Mouse (Mus musculus): ENCODE measurements at regions not wholly inside any gene's neighbourhood (a gene's known extent, or its start where the extent isn't known, plus 50 kb on each side); places are given as distances from the start of the nearest gene placed in this dataset.

- DNase-seq (ENCODE audit: low spot score), result no peak
Measured at GRCm38 (mm10) chr14:46639116-46639826, 121.1 kb upstream of the Cdkn3 start.

DNA sequence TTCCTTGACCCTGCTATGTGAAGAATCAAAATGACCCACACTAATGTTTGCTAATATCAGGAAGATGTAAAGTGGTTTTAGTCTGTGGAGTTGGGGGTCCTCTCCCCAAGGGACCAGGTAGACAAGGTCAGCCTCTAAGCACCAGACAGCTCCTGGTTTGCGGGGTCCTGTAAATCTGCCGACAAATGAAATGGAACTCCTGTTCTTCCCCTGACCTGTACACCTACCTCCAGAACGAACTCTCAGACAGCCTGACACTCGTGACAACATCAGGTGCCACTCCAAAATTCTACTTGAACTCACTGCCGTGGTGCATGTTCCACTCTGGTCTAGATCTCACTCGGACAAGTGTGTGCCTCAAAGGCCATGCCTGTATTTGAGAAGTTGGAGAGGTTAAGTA, 121.8 kb upstream of the Cdkn3 start:
- DNase-seq (ENCODE audit: low spot score), result no peak

DNA sequence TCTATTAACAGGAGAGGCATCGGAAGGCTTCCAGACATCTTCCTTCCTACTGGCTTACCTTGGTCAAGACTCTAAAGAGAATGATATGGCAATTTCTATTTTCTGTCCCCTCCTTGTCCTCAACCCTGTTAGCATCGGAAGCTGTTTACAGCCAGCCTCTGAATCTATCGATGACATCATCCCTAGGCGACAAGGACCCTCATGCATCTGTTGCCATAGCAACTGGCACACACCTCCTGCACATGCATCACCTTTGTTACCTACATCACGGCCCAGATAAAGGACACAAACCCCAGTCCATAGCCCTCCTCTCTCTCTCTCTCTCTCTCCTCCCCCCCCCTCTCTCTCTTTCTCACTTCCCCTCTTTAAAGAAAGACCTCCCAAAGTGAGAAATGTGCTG, 123.1 kb upstream of the Cdkn3 start:
- DNase-seq (ENCODE audit: low spot score), result no peak

DNA sequence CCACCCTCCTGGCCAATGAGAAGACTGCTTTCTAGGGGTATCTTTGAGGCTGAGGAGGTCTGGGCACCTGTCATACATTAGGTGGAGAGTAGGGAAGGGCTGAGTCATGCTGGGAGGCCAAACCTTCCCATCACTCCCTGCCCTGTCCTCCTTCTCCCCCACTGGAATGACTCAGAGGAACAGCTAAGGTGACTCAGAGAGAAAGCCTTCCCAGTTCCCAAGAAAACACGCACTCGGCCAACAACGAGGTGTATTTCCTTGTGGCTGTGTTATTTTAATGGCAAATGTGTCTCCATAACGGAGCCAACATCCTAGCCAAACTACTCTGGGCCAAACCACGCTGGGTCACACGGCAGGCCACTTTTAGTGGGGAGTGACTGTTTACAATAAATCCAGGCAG, 124.0 kb upstream of the Cdkn3 start:
- DNase-seq (ENCODE audit: low spot score), result no peak

DNA sequence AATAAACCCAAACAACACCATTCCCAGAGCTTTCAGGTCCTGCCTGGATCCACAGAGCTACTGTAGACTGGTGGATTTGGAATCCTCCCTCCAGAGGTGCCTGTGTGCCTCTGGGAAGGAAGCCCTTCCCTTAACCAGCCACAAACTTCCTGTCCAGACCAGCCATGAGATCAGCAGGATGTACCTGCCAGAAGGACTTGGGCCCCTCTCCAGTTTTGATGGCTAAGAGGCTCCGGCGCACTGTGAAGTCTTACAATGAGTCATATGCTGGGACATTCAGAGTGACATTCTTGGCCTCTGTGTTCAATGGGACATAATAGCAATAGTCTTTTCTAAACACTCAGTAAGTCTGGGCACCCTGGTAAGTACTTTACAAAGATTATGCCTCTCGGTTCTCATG, 125.0 kb upstream of the Cdkn3 start:
- DNase-seq (ENCODE audit: low spot score), result no peak

DNA sequence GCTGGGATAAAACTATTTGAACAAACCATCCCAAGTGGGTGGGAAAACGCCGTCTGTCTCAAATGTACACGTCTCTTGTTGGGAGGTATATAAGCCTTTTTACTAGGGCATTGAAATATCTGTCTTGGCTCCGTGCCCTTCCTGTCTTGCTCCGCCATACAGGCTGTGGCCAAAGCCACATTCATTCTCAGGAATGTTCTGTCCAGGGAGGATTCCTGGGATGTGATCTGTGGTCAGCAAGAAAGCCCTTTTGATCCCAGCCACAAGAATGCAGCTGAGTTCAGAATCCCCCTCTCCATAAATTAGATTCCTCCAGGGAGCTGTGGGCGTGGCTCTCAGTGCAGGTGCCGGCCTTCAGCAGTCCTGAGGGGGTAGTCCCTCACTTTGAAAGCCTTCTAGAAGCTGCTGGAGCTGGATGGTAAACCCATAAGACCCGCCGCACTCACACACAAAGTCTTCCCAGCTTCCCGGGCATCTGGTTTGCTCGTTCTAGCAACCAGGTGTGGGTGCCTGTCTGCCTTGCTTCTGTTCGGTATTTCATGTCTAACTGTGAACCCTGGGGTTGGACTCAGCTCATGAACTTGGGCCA, 125.6 kb upstream of the Cdkn3 start:
- DNase-seq (ENCODE audit: low spot score), result no peak

GRCm38 (mm10) chr14:46634251-46634650, 126.1 kb upstream of the Cdkn3 start:
- DNase-seq (ENCODE audit: low spot score), result no peak

- DNase-seq (ENCODE audit: low spot score), result no peak
Measured at GRCm38 (mm10) chr14:46627690-46628089, 132.7 kb upstream of the Cdkn3 start.

- no peak for DNase-seq (ENCODE audit: low spot score)
Measured at GRCm38 (mm10) chr14:46625760-46626159, 134.6 kb upstream of the Cdkn3 start.

DNA sequence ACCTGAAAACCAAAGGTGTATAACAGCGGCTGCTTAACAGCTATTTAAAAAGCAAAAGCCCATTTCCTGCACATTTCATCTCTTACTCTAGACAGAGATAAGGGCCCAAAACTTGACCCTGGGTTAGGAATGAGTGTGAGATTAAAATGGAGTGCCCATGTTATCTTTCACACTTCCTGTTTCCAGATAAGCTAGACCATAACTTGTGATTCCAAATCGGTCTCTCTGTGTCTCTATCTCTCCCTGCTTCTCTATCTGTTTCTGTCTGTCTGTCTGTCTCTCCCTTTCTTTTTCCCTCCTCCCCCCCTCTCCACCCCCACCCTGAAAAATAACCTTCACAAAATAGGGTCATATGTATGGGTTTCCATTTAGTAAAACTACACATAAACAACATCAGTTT, 136.7 kb upstream of the Cdkn3 start:
- no peak for DNase-seq (ENCODE audit: low spot score)

DNA sequence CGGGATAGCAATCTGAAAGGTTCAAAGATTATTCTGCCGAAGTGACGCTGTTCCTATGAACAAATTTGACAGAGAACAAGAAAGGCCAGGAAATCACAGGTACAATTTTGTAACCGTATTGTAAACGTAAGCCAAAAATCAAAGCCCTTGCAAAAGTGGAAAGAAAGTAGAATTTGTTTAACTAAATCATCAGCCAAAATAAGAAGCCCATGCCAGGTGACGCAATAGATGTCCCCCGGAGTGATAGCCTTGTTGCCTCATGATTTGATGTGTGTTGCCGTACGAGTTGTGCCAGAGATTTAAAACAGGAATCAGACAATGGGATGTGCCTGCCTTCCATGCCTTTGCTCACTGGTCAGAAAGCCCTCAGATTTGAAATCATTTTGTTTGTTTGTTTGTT, 144.3 kb upstream of the Cdkn3 start:
- DNase-seq (ENCODE audit: low spot score), result no peak

GRCm38 (mm10) chr14:46614936-46615335, 145.4 kb upstream of the Cdkn3 start:
- no peak for DNase-seq (ENCODE audit: low spot score)

GRCm38 (mm10) chr14:46613748-46614147, 146.6 kb upstream of the Cdkn3 start:
- DNase-seq (ENCODE audit: low spot score), result no peak

DNA sequence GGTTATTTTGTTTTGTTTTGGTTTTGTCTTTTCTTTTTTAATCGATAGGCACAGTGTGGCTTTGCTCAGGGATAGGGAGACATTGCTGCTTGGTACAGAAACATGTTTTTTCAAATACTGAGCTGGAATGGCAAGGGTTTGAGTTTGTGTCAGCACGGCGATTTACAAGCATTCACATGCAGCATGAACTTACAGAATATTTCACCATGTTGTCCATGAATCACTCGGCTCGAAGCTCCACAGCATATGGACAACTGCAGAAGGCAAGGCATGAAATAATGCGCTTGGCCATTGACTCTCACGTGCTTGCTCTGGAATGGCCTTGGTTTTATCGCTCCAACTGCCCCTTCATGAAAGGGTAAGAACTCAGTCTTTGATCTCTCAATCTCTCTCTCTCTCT, 147.1 kb upstream of the Cdkn3 start:
- no peak for DNase-seq (ENCODE audit: low spot score)

- DNase-seq (ENCODE audit: low spot score), result no peak
Measured at GRCm38 (mm10) chr14:46612584-46612983, 147.8 kb upstream of the Cdkn3 start.

DNA sequence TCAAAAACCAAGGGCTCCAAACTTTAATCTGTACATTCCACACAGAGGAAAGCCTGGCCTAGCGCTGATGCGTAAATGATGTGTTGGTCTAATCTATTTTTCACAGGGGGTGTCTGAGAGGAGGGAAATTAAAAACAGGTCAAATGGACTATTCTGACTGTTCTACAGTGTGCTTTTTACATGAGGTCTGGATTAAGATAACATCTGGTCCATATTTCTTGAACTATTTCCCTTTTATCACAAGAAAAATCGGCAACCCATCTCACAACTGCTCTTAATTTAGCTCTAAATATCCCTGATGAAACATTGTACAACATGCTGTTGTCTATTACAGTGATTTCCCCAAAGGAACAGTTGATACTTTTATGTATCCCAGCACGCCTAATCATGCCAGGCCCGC, 149.4 kb upstream of the Cdkn3 start:
- no peak for DNase-seq (ENCODE audit: low spot score)

DNA sequence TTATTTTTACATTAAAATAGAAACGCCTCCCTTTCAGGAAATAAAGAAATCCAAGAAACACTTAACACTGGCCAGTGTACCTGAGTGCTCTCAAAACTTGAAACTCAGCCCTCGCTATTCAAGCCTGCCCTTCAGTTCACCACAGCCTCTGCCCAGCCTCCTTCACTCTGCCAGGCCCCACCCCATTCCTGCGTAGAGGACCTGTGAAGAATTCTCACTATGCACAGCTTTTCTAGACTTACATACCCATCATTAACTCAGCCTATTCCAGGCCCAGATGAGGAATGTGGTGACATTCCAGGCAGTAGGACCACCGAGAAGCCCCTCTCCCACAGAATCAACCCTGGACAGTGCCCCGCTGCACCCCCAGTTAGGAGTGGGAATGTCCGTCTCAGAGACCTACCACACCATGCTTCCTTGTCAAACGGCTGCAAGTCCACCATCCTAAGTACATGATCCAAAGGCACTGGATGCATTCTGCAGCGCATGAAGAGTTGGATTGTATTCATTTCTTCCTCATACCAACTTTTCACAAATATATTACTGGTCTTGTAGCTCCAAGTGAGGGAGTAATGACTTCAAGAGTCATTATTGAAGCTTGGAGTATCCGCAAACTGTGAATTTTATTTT, 150.0 kb upstream of the Cdkn3 start:
- DNase-seq (ENCODE audit: low spot score), result no peak

GRCm38 (mm10) chr14:46606694-46607093, 153.6 kb upstream of the Cdkn3 start:
- no peak for DNase-seq (ENCODE audit: low spot score)

- no peak for DNase-seq (ENCODE audit: low spot score)
Measured at GRCm38 (mm10) chr14:46606037-46606436, 154.3 kb upstream of the Cdkn3 start.

GRCm38 (mm10) chr14:46604886-46605531, 155.3 kb upstream of the Cdkn3 start:
- DNase-seq (ENCODE audit: low spot score), result no peak

GRCm38 (mm10) chr14:46604156-46604885, 156.0 kb upstream of the Cdkn3 start:
- DNase-seq (ENCODE audit: low spot score), result no peak

DNA sequence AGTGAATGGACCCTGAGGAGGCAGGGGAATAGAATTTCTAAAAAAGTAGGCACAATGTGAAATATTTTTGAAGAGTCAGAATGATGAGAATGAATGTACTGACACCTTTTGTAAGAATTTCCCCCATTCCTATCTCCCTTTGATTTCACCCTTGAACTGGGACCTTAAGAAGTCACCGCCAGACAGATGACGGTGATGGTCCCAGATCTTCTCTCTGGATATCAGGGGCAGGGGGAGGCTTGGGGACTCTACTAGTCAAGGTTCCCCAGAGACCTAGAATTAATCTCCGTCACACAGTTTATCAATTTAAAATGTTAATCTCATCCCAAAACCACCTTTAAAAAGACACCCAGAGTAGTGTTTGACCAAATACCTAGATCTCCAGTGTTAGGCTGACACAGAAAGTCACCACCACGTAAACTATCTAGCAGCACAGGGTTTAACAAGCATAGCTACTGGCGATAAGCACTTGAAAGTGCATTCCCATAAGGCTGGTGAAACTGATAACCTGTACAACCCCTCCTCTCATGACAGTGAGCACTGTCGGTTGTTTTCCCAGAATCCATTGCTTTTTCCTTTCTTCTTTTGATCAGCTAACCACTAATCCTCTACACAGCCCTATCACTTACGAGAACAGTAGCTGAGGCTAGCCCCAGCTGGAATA, 163.5 kb upstream of the Cdkn3 start:
- DNase-seq (ENCODE audit: low spot score), result no peak
